Mouse (Mus musculus): ENCODE measurements around the gene Smpd2. TPM values are rescaled to one million over a fixed set of nuclear protein-coding genes. Genes with fewer than 3 reads are reported as not detected.
A peak's percentile ranks its signal among the peaks of the same experiment; 100 is the strongest.

Gene Smpd2
- polyA plus RNA-seq, 2 experiments: 7.1 to 8.6 TPM

DNA sequence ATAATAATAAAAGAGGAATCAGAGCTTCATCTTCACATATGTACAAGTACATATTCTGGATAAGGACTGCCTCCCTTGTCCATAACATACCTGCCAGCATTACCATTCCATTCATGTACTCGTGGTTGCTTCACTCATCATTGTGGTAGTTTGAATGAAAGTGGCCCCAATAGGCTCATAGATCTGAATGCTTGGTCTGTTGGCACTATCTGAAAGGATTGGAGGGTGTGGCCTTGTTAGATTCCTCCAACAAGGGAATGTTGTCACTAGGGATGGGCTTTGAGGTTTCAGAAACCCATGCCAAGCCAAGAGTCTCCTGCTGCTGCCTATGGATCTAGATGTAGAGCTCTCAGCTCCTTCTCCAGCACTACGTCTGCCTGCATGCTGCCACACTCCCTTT, 45.8 kb upstream of the Smpd2 start:
- Histone ChIP-seq H3K27ac (no peak overlapping the region), H3K4me3 (ENCODE audit: insufficient read depth in 1 of 2, low read depth in 2 of 2, low read length in 2 of 2) (no peak overlapping the region), H3K9me3 (ENCODE audit: control insufficient read depth, low read length) (no peaks in the 10 kb centered on the region), H3K4me1 (replicated peaks; ENCODE audit: control insufficient read depth in 2 of 2, insufficient read depth in 2 of 2, low read length in 1 of 2) (no peaks in the 10 kb centered on the region), H3K27me3 (ENCODE audit: control insufficient read depth, insufficient read depth, low read length) (no peaks in the 10 kb centered on the region), H3K36me3 (replicated peaks; ENCODE audit: control insufficient read depth, insufficient read depth, low read depth) (peaks cover 3% of the 10 kb centered on the region; the same call in 1 of the 2 replicates), H3K4me2 (ENCODE audit: low read depth) (no peak overlapping the region), H3K9ac (replicated peaks) (no peak overlapping the region)
- ATAC-seq (ENCODE audit: insufficient read depth) (no peak), DNase-seq (ENCODE audit: low read depth in 3 of 3, low spot score in 3 of 3) (no peak)
- TF ChIP-seq EP300 (IDR thresholded peaks at IDR 0.05; ENCODE audit: low read depth) (no peak), CTCF (IDR thresholded peaks at IDR 0.05; ENCODE audit: low read depth) (no peak)
- 68% methylated on average over 2 of the region's 2 CpGs for WGBS (ENCODE audit: insufficient replicate concordance)

DNA sequence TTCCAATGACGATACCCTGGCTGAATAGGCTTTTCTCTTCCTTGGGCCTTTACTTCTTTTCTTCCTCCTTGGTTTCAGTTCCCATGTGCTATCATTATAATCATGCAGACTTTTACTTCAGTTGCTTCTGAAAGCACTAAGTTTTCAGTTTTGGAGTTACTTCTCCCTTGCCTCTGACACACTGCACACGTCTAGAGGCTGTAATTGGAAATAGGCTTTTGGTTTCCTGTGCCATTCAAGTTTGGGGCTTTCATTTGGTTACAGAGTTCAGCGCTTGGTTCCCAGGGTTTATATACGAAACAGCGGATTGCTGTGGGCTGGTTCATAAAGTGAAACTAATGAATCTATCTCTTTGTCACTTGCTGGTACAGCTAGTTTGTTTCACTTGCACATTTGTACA, 39.8 kb upstream of the Smpd2 start:
- Histone ChIP-seq H3K27ac (no peak overlapping the region), H3K4me2 (ENCODE audit: low read depth) (no peak overlapping the region), H3K4me3 (ENCODE audit: insufficient read depth in 1 of 2, low read depth in 2 of 2, low read length in 2 of 2) (no peak overlapping the region), H3K27me3 (ENCODE audit: control insufficient read depth, insufficient read depth, low read length) (no peaks in the 10 kb centered on the region), H3K4me1 (replicated peaks; ENCODE audit: control insufficient read depth in 2 of 2, insufficient read depth in 2 of 2, low read length in 1 of 2) (no peaks in the 10 kb centered on the region), H3K9me3 (ENCODE audit: control insufficient read depth, low read length) (no peaks in the 10 kb centered on the region), H3K9ac (replicated peaks) (no peak overlapping the region), H3K36me3 (replicated peaks; ENCODE audit: control insufficient read depth, insufficient read depth, low read depth) (peaks cover 17% of the 10 kb centered on the region)
- WGBS (ENCODE audit: insufficient replicate concordance): 80% methylated on average over 5 of the region's 5 CpGs
- DNase-seq (ENCODE audit: low read depth in 3 of 3, low spot score in 3 of 3) (no peak), ATAC-seq (ENCODE audit: insufficient read depth) (no peak)
- TF ChIP-seq CTCF (IDR thresholded peaks at IDR 0.05; ENCODE audit: low read depth) (no peak), EP300 (IDR thresholded peaks at IDR 0.05; ENCODE audit: low read depth) (no peak)

DNA sequence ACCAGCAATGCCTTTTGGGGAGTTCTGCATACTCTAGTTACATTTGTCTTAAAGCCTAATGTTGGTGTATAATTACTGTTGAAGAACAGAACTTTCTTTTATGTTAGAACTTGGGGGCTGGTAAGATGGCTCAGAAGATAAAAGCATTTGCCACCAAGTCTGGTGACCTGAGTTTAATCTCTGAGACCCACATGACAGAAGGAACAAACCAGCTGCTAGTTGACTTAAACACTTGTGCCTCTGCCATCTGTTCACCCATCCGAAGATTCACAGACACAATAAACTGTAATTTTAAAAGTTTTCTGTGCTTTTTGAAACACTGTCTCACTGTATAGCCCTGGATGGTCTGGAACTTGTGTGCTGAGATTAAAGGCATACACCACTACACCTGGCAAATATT, 35.5 kb upstream of the Smpd2 start:
- Histone ChIP-seq H3K9me3 (ENCODE audit: control insufficient read depth, low read length) (no peaks in the 10 kb centered on the region), H3K36me3 (replicated peaks; ENCODE audit: control insufficient read depth, insufficient read depth, low read depth) (peaks cover 22% of the 10 kb centered on the region), H3K27ac (no peak overlapping the region), H3K4me1 (replicated peaks; ENCODE audit: control insufficient read depth in 2 of 2, insufficient read depth in 2 of 2, low read length in 1 of 2) (peaks cover 8 to 12% of the 10 kb centered on the region in 2 experiments), H3K27me3 (ENCODE audit: control insufficient read depth, insufficient read depth, low read length) (no peaks in the 10 kb centered on the region), H3K4me3 (ENCODE audit: insufficient read depth in 1 of 2, low read depth in 2 of 2, low read length in 2 of 2) (no peak overlapping the region), H3K9ac (replicated peaks) (no peak overlapping the region), H3K4me2 (ENCODE audit: low read depth) (no peak overlapping the region)
- no peak for DNase-seq (ENCODE audit: low read depth in 3 of 3, low spot score in 3 of 3)
- no peak for ATAC-seq (ENCODE audit: insufficient read depth)
- WGBS (ENCODE audit: insufficient replicate concordance): 51% methylated on average over 1 of the region's 1 CpGs
- TF ChIP-seq CTCF (IDR thresholded peaks at IDR 0.05; ENCODE audit: low read depth): no peak
- TF ChIP-seq EP300 (IDR thresholded peaks at IDR 0.05; ENCODE audit: low read depth): no peak

DNA sequence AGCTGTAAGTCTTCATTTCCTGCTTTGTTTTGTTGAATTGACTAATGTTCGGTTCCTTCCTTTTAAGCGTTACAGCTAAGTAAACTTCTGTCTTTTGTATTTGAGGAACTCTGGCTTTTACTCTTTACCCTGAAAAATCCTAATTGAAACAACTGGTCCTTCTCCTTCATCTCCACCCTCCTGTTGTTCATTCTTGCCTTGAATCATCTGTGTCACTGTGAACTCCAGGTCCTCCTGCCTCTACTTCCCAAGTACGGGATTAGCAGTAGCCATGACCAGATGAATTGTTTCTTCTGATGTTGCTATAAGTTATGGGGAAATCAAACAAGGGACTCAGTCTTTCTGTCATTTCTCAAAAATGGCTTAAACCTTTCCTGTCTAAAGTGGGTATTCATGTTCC, 33.2 kb upstream of the Smpd2 start:
- DNase-seq (ENCODE audit: low read depth in 3 of 3, low spot score in 3 of 3): no peak
- Histone ChIP-seq H3K4me3 (ENCODE audit: insufficient read depth in 1 of 2, low read depth in 2 of 2, low read length in 2 of 2) (no peak overlapping the region), H3K9me3 (ENCODE audit: control insufficient read depth, low read length) (no peaks in the 10 kb centered on the region), H3K4me2 (ENCODE audit: low read depth) (no peak overlapping the region), H3K4me1 (replicated peaks; ENCODE audit: control insufficient read depth in 2 of 2, insufficient read depth in 2 of 2, low read length in 1 of 2) (peaks cover 10 to 13% of the 10 kb centered on the region in 2 experiments), H3K27me3 (ENCODE audit: control insufficient read depth, insufficient read depth, low read length) (no peaks in the 10 kb centered on the region), H3K36me3 (replicated peaks; ENCODE audit: control insufficient read depth, insufficient read depth, low read depth) (peaks cover 12% of the 10 kb centered on the region), H3K9ac (replicated peaks) (no peak overlapping the region; the same call in 1 of the 2 replicates), H3K27ac (no peak overlapping the region)
- ATAC-seq (ENCODE audit: insufficient read depth): no peak
- 66% methylated on average over 3 of the region's 3 CpGs for WGBS (ENCODE audit: insufficient replicate concordance)
- TF ChIP-seq EP300 (IDR thresholded peaks at IDR 0.05; ENCODE audit: low read depth) (no peak), CTCF (IDR thresholded peaks at IDR 0.05; ENCODE audit: low read depth) (no peak)

DNA sequence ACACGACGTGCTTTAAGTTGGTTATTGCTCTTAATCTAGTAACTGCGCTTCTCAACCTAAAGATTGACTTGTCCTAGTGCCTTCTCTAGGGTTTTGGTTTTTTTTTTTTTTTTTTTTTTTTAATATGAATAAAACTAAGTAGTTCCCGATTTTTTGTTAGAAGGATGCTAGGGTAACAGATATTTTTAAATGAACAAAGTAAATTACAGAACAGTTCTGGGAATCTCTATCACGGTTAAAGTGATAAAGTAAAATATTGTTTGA, 30.2 kb upstream of the Smpd2 start:
- Histone ChIP-seq H3K36me3 (replicated peaks; ENCODE audit: control insufficient read depth, insufficient read depth, low read depth) (peaks cover 10% of the 10 kb centered on the region), H3K4me2 (ENCODE audit: low read depth) (peak overlapping the region; percentile 87), H3K27ac (peak overlapping the region; percentile 89), H3K4me3 (ENCODE audit: insufficient read depth in 1 of 2, low read depth in 2 of 2, low read length in 2 of 2) (peak overlapping the region; percentile 74 to 95), H3K4me1 (replicated peaks; ENCODE audit: control insufficient read depth in 2 of 2, insufficient read depth in 2 of 2, low read length in 1 of 2) (peaks cover 13 to 16% of the 10 kb centered on the region in 2 experiments), H3K27me3 (ENCODE audit: control insufficient read depth, insufficient read depth, low read length) (no peaks in the 10 kb centered on the region), H3K9ac (replicated peaks) (peak overlapping the region; percentile 94), H3K9me3 (ENCODE audit: control insufficient read depth, low read length) (no peaks in the 10 kb centered on the region)
- ATAC-seq (ENCODE audit: insufficient read depth) (no peak), DNase-seq (ENCODE audit: low read depth in 3 of 3, low spot score in 3 of 3) (no peak)
- 2% methylated on average over 5 of the region's 5 CpGs for WGBS (ENCODE audit: insufficient replicate concordance)
- TF ChIP-seq EP300 (IDR thresholded peaks at IDR 0.05; ENCODE audit: low read depth) (no peak), CTCF (IDR thresholded peaks at IDR 0.05; ENCODE audit: low read depth) (no peak)

All from liver, embryonic 14.5 days (tissue).